Mouse (Mus musculus): ENCODE results near the gene Arhgef12.
"Not testable (repeated sequence)": the region's sequence is repeated elsewhere in the genome, so short reads cannot be mapped to it uniquely, and the experiment has no call there.

The Arhgef12 gene

DNA sequence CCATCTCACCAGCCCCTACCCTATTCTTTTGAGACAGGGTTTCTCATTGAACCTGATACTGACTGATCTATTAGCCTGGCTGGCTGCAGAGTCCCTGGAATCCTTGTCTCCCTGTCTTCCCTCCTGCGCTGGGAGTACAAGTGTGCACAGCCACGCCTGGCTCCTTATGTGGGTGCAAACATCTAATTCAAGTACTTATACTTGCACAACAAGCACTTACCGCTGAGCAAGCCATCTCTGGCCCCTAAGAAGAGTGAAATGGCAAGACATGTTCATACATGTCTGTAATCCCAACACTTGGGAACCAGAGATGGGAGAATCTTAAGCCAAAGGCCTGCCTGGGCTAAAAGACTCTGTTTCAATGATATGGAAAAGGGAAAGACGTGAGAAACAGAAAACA lies 104.0 kb downstream of the Arhgef12 start:
- DNase-seq (ENCODE audit: low spot score in 2 of 2) = no peak

DNA sequence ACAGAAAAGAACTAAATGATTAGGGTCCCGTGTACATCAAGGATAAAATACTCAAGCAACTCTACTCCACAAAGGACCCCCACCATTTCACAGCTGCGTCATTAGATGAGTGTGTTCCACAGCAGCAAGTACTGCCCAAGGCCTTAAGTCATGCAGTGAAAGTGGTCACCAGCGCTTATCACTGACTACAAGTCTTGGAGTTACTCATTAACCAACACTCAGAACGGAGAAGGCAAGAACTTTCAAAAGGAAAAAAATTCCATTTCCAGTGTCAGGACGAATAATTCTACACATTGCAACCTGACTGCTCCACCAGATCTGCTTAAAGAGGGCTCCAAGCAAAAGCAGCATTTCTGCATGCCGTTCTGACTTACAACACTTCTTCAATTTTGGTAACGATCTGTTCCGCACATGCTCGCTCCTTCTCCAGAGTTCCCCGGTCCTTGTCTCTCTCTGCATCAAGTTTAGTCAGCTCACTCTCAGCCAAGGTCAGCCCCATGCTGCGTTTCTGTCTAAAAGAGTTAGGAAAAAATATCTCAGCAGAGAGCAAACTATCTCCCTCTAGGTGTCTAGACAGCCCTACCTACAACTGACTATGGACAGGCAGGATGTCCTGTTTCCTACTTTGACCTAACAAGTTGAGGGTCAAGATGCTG lies 106.3 kb downstream of the Arhgef12 start:
- DNase-seq (ENCODE audit: low spot score in 2 of 2) = no peak

DNA sequence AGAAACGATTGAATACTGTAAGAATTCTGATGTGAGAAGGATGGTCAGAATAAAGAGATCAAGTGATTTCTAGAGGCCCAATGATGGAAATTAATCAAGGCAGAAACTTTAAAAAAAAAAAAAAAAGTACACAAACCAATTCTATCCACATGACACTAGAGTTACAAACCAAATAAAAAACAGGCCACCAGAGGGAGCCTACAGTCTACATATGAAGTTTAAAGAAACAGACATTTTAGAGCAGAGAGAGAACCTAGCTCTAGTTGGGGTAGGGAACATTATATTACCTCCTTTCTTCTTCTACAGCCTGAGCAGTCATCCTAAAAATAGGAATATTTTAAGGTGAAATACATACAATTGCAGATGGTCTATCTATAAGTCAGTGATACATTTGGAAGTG lies 107.0 kb downstream of the Arhgef12 start:
- no peak for DNase-seq (ENCODE audit: low spot score in 2 of 2)

DNA sequence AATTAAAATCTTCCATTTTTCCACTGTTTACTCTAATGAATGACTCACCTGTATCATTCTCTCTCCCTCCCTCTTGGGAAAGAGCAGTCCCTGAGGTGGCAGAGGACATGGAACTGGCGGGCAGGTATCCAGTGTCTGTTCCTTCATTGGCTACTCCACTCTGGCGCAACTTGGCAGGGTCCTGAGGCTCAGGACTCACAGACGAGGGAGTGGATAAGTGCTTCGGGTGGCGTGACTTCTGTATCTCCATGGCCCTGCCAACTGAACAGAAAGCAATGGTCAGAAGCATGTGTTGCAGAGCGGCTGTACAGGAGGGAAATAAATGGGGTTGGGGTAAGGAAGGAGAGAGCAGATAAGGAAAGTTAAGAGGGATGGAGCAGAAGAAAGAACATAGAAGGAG lies 109.5 kb downstream of the Arhgef12 start:
- no peak for DNase-seq (ENCODE audit: low spot score in 2 of 2)

DNA sequence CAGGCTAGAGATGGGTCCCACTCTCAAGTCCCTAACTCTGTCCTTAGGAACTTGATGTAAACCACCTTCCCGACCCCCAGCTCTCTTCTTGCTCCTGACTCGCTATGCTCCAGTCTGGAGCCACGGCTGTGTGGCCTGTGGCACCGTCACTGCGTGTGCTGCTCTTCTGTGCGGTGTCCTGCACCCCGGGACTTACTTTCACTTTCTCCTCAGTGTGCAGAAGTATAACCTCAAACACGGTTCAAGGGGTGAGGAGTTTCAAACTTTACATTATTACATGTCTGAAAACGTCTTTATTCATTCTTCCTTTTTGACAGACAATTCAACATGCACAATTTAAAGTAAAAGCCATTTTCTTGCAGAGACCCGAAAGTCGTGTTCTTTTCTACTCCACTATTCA lies 111.7 kb downstream of the Arhgef12 start:
- DNase-seq (ENCODE audit: low spot score in 2 of 2) = no peak

DNA sequence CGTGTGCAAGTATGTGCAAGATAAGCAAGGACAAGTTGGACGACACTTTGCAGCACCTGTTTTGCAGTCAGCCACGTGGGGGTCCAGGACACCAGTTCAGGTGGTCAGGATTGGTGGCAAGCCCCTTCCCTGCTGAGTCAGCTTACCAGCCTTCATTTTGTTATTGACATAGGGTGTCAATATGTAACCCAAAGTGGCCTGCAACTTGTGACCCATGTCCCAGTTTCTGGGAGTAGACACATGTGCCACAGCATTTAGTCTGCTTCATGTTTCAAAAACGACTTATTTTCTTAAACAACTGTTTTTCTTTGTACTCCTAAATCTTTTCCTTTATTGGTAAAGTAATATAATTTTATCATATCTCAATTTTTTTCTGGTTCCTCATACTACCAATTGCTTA lies 112.3 kb downstream of the Arhgef12 start:
- DNase-seq (ENCODE audit: low spot score in 2 of 2) = no peak

DNA sequence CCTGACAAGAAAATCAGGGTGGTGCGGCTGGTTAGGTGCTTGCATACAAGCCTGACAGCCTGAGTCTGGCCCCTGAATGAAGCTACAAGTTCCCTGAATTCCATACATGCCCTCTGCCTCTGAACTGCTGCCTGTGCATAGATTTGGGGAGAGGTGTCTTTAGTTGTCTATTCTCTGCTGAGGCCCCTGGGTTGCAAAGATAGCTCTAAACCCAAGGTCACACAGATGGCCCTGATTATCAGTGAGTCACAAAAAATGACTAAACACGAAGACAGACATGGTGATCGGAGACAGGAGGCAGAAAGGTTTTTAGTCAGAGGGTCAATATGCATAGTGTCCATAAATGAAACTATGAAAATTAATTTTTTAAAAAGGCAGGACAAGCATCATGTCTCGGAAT lies 113.4 kb downstream of the Arhgef12 start:
- DNase-seq (ENCODE audit: low spot score in 2 of 2) = no peak

DNA sequence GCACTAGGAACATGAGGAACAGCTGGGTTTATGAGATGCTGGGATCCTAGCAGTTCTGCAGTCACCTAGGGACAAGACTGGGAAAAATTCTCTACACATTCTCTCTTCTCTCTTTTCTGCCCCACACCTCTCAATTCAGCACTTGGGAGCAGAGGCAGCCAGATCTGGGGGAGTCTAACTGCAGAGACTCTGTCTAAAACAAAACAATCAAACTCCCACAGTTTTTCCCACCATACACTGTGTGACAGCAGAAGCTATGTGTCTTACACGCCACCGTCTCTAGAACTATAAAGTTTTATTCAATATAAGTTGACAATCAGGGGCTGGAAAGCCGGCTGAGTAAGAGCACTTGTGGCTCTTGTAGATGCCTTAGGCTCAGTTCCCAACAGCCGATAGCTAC lies 119.1 kb downstream of the Arhgef12 start:
- no peak for DNase-seq (ENCODE audit: low spot score in 2 of 2)

DNA sequence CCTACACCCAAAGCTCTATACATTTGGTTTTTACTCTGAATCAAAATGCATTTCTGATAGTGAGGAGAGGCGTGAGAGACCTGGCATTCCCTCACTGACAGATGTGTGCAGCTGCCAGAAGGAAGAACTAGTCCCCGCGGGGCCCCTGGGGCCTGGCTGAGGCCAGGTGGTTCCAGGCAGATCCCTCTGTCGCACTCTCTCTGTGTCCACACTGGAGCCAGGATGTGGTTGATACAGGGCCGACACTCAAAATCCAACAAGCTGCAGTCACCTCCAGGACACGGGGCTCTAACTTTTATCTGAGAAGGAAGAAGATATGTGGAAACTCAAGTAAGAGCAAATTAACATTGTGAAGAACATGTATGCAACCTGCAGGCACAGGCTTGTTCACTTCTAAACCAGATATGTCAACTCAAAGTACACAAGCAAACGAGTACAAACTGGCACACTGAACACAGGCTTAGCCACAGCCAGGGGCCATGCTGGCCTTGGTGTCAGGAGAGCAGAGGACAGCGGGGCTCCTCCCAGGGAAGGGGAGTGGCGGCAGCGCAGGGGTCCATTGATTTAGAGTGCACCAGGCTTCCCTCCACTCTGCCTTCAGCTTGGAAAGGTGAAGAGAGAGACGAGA lies 138.0 kb downstream of the Arhgef12 start:
- peak in 1 of 2 experiments; percentile 30 for DNase-seq (ENCODE audit: low spot score in 2 of 2)

DNA sequence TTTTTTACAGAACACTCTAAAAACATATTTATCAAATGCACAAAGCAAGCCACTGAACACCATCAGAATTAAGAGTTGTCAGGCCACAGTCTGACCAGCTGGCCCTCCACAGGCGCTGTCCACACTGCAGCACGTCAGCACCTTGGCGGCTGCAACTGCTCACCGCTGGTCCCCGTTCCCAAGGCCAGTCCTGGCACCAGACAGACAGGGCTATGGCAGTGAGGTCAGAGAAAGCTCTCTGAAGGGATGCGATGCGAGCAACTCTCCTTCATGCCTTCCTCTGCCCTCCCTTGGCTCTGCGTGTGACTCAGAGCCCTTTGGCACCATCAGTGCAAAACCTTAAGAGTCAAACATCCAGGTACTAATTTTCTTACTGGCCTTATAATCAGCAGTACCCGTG lies 139.3 kb downstream of the Arhgef12 start:
- DNase-seq (ENCODE audit: low spot score in 2 of 2) = no peak

DNA sequence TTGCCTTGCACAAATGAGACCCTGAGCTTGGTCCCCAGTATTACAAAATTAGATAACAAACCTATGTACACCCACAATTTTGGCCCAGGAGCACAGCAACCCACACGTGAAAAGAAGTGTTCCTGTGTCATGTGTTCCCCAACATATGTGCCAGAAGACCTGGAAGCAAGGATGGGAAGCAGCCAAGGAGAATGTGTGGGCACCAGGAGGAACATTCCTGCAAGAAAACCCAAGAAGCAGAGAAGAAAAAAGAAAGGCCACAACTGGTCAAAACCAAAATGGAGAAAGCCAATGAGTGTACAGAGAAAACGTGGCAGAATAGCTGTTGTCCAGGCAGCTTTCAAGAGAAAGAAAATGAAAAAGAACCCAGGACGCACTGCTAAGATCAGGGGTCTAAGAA lies 142.2 kb downstream of the Arhgef12 start:
- DNase-seq (ENCODE audit: low spot score in 2 of 2) = not testable (repeated sequence)

DNA sequence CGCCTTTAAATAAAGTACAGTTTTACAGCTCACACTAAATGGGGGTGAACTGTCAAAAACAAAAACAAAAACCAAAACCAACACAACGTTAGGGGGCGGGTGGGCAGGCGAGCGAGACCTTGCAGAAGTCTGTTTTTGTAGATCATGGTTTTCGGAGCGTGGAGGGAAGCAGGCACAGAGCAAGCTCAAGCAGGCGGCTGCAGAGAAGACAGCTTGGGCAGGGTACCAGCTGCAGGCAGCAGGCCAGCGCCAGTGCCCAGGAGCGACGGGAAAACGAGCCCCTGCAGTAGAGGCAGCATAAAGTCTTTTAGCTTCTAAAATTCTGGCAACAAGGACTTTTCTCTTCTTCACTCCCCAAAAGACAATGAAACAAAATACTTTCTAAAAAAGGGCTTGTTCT lies 142.7 kb downstream of the Arhgef12 start:
- no peak for DNase-seq (ENCODE audit: low spot score in 2 of 2)

DNA sequence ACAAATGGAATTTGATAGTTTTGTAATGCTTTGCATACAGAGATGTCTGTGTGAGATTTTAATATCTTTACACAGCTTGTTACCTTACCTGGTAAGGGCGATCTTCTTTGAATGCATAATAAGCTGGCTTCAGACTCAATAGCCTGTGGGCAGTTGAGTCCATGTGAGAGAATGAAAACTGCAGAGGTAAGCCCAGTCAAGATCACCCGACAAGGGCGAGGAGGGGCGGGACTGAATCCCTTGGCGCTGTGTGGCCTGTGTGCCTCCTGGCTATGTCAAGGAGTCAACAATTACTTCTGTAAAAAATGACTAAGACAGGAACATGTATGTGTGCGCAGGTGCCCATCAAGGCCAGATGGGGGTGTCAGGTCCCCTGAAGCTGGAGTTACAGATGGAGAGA lies 144.5 kb downstream of the Arhgef12 start:
- no peak for DNase-seq (ENCODE audit: low spot score in 2 of 2)

DNA sequence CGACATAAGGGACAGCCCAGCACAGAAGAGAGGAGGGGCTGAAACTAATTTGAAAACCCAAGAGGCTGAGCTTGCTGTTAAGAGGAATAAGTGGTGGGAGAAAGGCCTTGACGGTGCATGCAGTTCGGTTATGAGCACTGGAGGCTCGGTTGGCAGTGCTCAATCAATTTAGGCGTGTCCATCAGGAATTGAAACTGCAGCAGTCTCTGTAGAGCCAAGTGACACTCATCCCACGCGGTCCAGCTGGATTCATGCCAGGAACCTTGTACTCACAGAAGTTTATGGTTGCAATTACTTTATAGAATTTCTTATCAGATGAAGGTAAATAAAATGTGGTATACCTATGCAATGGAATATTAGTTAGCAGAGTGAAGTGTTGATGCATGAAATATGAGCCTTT lies 148.6 kb downstream of the Arhgef12 start:
- no peak for DNase-seq (ENCODE audit: low spot score in 2 of 2)

DNA sequence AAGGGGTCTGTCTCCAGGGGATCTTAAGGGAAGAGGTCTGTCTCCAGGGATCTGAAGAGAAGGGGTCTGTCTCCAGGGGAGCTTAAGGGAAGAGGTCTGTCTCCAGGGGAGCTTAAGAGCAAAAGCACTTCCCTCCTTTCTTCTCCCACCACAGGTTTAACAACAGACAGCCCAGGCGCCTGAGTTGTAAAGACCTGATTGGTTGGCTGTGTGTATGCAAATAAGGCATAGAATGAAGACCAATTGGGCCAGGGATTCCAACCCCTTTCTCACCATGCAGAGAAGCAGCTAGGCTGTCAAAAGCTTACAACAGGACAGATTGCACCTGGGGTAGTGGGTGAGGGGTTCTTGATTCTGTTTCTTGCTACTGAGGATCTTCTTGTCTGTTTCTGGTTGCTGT lies 158.7 kb downstream of the Arhgef12 start:
- no peak for DNase-seq (ENCODE audit: low spot score in 2 of 2)

DNA sequence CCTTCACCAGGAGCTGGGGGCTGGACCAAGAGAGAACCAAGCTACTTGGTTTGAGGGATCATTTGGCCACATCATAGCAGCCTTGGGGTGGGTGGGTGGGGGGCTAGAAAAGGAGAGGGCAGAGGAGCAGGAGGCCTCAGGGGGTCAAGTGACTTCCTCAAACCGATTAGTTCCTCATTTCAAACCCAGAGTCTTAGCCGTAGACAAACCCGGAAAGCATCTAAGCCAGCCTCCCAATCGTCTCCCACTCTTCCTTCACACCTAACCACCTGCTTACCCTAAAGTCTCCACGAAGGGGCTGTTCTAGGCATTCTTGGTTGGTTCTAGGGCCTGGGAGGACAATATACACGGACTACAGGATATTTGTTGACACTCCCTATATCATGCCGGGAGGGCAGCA lies 161.9 kb downstream of the Arhgef12 start:
- no peak for DNase-seq (ENCODE audit: low spot score in 2 of 2)

DNA sequence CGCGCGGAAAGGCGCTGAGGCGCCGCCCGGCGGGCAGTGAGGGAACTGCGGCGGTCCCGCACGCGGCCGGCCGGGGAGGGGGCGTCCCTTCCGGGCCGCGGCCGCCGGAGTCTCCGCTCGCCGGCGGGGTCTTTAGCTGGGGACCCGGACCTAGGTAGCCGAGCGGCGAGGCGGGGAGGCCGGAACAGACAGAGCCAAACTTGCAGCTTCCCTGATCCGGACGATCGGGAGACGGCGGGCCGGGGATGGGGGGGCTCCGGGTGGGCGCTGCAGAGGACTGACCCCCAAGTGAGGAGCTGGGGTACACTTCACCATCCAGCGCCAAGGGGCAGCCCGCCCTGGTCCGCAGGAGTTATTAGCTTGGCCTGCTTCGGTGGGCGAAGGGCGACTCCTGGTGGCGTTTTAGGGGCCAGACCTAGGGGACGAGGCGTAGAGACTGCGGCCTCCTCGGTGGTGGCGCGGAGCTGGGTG lies 162.5 kb downstream of the Arhgef12 start:
- DNase-seq (ENCODE audit: low spot score in 2 of 2) = peak; percentile 75 to 89

DNA sequence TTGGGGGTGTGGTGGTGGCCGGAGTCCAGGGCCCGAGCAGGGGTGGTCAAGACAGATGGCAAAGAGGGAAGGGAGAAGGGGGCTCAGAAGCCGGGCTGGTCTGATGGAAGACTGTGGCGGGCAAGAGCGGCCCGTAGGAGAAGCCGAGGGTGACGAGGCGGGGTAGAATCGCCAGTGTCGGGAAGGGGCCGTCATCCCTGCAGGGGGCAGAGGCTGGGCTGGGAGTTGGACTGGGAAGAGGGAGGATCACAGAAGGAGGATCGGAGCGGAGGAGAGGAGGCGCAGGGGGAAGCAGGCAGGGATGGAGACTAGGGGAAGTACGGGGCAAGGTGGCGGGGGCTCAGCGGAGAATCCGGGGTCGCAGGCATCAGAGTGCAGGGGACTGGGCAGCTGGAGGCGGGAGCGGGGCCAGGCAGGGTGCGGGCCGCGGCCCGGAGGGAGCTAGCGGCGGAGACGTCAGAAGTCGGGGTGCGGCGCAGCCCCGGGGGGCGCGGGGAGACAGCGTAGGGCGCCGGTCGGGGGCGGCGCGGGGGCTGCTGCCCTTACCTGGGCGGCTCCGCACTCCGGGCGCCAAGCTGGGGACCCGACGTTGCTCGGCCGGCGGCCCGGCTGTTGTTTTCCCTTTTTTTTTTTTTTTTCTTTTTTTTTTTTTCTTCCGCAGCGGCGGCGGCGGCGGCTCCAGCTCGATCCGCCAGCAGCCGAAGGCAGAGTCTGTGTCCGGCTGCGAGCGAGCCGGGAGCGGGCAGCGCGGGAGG lies 163.1 kb downstream of the Arhgef12 start, which contains the start of gene Grik4:
Gene Grik4, minus strand, starts transcription at position 713 of the 755 bp plus-strand sequence.
- no peak for DNase-seq (ENCODE audit: low spot score in 2 of 2)

DNA sequence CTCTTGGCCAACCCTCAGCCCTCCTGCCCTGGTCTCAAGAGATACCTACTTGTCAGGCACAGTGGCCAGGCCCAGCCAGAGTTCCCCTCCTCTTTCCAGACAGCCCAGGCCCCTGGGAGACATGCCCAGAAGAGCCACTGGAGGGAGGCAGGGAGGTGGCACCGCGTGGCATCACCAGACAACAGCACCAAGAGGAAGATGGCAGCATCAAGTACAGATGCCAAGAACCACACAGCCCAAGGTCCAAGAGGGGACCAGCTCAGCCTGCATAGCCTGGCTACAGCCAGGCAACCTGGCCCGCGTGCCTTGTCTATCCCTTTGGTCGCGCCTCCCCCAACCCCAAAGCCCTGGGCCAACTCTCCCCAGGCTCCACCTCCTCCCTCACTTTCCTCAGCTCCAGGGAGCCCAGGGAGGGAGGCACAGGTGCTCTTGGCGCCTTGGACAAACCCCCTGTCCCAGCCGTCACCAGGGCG lies 163.9 kb downstream of the Arhgef12 start:
- DNase-seq (ENCODE audit: low spot score in 2 of 2) = no peak

DNA sequence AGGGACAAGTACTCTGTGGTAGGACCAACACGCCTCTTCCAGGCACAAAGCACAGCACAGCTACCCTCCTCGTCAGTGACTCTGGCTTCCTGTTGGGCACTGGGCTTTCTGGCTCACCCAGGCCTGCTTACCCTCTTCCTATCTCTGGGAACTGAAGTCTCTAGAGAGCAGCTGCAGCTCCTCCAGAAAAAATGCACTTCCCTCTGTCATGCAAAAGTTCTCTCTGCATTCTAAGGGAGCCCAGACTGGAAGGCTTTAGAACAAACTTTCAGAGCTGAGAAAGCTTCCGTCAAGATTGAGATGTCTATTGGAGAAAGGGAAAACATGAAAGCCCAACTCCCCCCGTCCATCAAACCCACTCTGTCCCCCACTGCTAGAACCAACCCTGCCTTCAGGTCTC lies 164.9 kb downstream of the Arhgef12 start:
- DNase-seq (ENCODE audit: low spot score in 2 of 2) = no peak

DNA sequence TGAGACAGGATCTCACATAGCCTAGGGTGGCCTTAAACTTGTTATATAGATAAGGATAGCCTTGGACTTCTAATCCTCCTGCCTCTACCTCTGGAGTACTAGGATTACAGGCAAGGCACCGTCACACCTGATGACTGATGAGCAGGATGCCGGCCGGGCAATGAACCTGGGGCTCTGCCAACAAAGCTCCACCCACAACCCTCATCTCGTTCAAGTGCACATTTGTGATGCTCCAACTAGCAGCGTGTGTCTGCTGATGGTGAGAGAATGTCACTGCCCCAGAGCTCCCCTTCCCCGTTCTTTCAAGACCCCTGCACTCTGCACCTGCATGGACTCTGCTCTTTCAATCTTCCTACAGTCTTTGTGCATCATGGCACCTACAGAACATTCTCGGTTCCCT lies 174.9 kb downstream of the Arhgef12 start:
- no peak for DNase-seq (ENCODE audit: low spot score in 2 of 2)

DNA sequence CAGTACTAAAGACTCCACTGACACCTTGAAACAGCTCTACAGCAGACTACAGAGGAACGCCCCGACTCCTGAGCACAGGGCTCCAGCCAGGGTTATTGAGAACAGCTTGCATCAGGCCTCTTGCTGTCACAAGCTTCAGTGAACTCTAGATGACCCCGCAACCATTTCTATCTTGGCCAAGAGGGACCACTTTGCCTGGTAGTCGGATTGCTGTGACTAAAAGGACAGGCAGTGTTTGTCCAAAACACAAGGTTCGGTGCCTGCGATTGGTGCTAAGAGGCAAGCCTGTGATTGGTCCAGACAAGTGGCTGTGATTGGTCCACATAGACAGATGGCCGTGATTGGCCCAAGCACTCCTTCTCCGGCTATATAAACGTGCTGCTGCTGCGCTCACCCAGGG lies 179.5 kb downstream of the Arhgef12 start:
- DNase-seq (ENCODE audit: low spot score in 2 of 2) = no peak

DNA sequence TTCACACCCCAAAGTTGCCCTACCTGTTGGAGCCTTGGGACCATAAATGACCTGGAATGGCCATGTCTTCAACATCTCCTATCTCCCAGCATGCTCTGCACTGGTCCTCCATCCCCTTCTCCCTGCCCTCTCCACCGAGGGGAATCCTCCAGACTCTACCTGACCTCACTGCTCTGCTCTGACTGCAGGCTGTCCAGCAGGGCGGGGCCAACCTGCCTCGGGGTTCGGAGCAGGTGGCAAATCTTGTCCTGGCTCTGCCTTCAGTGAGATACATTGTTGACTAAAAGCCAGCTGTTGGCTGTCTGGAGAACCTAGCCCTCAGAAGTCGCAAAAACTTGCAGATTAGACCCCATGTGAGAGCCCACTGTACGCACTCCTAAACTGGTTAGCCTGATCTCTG lies 180.5 kb downstream of the Arhgef12 start:
- DNase-seq (ENCODE audit: low spot score in 2 of 2) = no peak

All from urinary bladder, postnatal 4 days (tissue).